Mouse (Mus musculus) limb, embryonic 13.5 days (tissue): ENCODE measurements at regions not wholly inside any gene's neighbourhood (a gene's known extent, or its start where the extent isn't known, plus 50 kb on each side); places are given as distances from the start of the nearest gene placed in this dataset.
A peak's percentile ranks its signal among the peaks of the same experiment; 100 is the strongest.

ENCODE experiments used
- ATAC-seq: fragments of 200-750 bp; cut with Nextera tagmentation; 2 replicates; pipeline ENCODE4 v1.8.0; 2017; ENCODE audit warnings: low read depth, moderate number of reproducible peaks, moderate TSS enrichment; ENCODE audit not compliant: low FRiP score
- H3K27ac ChIP-seq: fragments of 300-500 bp; sonication (generic); 2 replicates; pipeline ENCODE4 v1.5.1; 2015; ENCODE audit warnings: inconsistent platforms, mild to moderate bottlenecking, moderate library complexity
- H3K27me3 ChIP-seq: fragments of 300-500 bp; sonication (generic); 2 replicates; pipeline ENCODE4 v1.6.1; 2015; ENCODE audit warnings: mild to moderate bottlenecking, inconsistent platforms
- H3K36me3 ChIP-seq: fragments of 300-500 bp; sonication (generic); 2 replicates; pipeline ENCODE4 v1.6.1; 2015; ENCODE audit warnings: inconsistent platforms, mild to moderate bottlenecking, moderate library complexity
- H3K4me1 ChIP-seq: fragments of 300-500 bp; sonication (generic); 2 replicates; pipeline ENCODE4 v1.6.1; 2015; ENCODE audit warnings: inconsistent platforms
- H3K4me2 ChIP-seq: fragments of 300-500 bp; sonication (generic); replicated peaks from 2 replicates; pipeline ENCODE4 v1.6.1; 2015; ENCODE audit warnings: inconsistent platforms, mild to moderate bottlenecking, moderate library complexity
- H3K4me3 ChIP-seq: fragments of 300-500 bp; sonication (generic); 2 replicates; pipeline ENCODE4 v1.5.1; 2015; ENCODE audit warnings: moderate library complexity, mild to moderate bottlenecking, inconsistent platforms
- H3K9ac ChIP-seq: fragments of 300-500 bp; sonication (generic); 2 replicates; pipeline ENCODE4 v1.6.1; 2015; ENCODE audit warnings: mild to moderate bottlenecking, inconsistent platforms
- H3K9me3 ChIP-seq: fragments of 300-500 bp; sonication (generic); 2 replicates; pipeline ENCODE4 v1.6.1; 2016; ENCODE audit warnings: inconsistent platforms
- WGBS: fragments of 180-500 bp; shearing (Covaris S2); methylation state at CpG from one replicate; pipeline ENCODE4 v1.1.7; 2015; 5-methylcytosine and 5-hydroxymethylcytosine counted together

DNA sequence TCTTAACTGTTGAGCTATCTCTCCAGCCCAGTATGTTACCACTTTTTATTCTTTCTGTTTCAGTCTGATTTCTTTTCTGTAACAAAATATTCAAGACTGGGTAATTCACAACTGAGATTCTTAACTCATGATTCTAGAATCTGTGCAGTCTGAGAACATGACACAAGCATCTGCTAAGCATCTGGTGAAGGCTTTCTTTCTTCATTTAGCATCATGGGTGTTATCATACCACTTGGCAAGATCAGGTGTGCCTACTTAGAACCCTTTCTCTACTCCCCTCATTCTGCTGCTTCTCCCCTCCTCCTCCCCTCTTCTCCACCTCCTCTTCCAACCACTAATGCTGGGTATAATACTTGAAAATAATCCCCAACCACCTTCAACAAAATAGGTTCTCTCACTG lies 62.1 kb upstream of the Pfn2 start:
- Histone ChIP-seq H3K4me2 (no peak overlapping the region), H3K9me3 (no peaks in the 10 kb centered on the region), H3K27me3 (no peaks in the 10 kb centered on the region), H3K27ac (no peak overlapping the region), H3K4me3 (no peak overlapping the region), H3K9ac (no peak overlapping the region), H3K4me1 (peaks cover 9% of the 10 kb centered on the region; the same call in 1 of the 2 replicates), H3K36me3 (no peaks in the 10 kb centered on the region)
- no peak for ATAC-seq

DNA sequence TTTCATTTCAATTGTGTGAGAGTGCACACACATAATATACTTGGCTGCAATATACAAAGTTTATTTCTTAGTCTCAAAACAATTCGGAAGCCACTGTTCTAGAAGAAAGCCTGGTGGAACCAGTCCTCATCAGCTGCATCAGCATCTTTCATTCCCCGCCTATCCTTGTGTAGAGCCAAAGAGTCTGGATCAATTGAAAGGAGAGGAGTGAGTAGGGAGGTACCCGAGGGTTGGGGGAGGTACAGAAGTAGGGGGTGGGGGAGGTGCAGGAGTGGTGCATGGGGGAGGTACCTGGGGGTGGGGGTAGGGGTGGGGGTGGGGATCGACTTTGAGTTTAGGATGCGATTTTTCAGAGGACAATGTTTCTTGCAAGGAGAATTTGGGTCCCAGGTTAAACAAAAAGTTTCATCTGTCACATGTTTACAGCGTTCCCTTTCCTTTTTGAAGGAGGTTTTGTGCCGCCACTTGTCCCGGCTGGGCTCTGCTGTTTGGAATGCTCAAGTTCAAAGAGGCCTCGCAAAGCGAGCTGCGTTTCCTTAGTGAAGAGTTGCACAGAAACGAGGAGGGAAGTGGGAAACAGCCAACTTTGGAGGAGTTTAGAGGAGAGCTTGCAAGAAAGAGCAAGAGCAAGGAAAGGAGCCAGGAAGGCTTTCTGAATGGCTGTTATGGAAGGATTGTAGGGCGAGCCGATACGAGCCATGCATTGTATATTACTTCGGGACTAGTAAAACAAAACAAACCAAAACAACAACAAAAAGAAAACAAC lies 64.1 kb upstream of the Pfn2 start:
- H3K4me3 ChIP-seq: peak overlapping the region; percentile 29
- H3K4me1 ChIP-seq: peaks cover 9% of the 10 kb centered on the region; the same call in 1 of the 2 replicates
- ATAC-seq: no peak
- no peak overlapping the region for H3K27ac ChIP-seq
- no peak overlapping the region for H3K9ac ChIP-seq
- no peaks in the 10 kb centered on the region for H3K27me3 ChIP-seq
- 24% methylated on average over 16 of the region's 16 CpGs for WGBS
- H3K4me2 ChIP-seq: peak overlapping the region; percentile 56
- H3K36me3 ChIP-seq: no peaks in the 10 kb centered on the region
- H3K9me3 ChIP-seq: no peaks in the 10 kb centered on the region

DNA sequence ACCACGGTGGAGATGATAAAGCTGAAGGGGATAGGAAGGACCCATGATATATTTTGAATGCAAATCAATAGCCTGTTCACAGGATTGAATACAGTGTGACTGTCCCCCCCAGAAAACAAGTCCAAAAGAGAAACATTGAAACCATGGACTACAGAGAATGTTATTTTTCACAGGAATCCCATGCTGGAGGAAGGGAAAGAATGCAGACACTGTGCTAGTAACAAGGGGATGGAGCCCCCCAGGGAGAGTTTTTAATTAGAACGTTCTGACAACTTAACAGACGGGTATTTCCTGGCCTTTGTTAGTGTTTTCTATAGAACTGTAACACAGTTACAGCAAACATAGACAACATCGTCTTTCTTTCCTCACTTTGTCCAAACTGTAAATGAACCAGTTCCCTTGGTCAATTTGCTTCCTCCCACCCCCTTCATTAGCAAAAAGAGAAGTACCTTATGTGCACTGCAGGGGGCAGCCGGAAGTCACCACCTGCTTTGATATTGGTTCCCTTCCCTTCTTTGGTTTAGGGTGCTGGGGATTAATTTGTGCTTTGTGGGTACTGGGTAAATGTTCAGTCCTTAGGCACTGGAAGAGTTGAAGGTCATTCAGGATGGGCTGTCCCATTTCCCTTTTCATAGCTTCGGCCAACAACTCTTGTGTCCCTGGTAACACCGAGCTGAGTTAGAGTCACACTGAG lies 64.9 kb upstream of the Pfn2 start:
- 53% methylated on average over 7 of the region's 7 CpGs for WGBS
- ATAC-seq: no peak
- Histone ChIP-seq H3K4me2 (peak overlapping the region; percentile 56), H3K9ac (no peak overlapping the region), H3K4me3 (no peak overlapping the region), H3K36me3 (no peaks in the 10 kb centered on the region), H3K27ac (no peak overlapping the region), H3K27me3 (no peaks in the 10 kb centered on the region), H3K9me3 (no peaks in the 10 kb centered on the region), H3K4me1 (peaks cover 9% of the 10 kb centered on the region; the same call in 1 of the 2 replicates)

DNA sequence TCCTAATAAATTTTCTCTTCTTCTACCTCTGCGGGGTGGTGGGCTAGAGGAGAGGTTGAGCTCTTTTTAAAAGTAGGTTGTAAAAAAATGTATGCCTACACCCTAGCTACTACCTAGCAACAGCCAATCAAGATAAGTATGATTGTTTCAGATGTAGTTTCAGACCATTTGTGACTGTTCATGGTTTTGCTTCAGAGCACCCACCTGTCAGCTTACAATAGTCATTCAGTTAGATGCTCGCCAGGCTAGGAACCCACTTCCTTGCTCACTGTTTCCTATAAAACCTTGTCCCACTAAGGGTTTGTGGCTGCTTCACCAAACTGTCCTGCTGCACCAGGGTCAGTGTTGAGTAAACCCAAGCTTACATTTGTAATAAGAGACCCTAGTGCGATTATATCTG lies 66.8 kb upstream of the Pfn2 start:
- no peak overlapping the region for H3K27ac ChIP-seq

DNA sequence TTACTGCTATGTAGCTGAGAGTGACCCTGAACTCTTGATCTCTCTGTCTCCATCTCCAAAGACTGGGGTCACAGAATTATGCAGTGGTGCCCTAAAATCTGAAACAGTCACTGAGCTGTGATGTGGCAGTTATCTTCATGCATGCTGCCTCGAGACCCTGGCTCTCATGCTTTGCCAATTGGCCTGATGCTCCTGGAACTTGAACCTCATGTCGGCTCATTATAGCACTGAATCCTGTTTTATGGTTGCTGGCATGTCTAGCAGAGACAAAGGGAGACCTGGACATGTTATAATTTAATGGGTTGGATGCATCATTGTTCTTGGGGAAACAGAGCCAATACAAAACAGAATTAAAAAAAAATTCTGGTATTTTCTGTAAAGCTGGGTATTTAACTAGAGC lies 71.0 kb upstream of the Pfn2 start:
- H3K27me3 ChIP-seq: no peaks in the 10 kb centered on the region
- no peak overlapping the region for H3K4me2 ChIP-seq
- H3K27ac ChIP-seq: no peak overlapping the region
- H3K4me1 ChIP-seq: no peaks in the 10 kb centered on the region
- 57% methylated on average over 2 of the region's 2 CpGs for WGBS
- H3K9ac ChIP-seq: no peak overlapping the region
- no peaks in the 10 kb centered on the region for H3K9me3 ChIP-seq
- H3K36me3 ChIP-seq: no peaks in the 10 kb centered on the region
- H3K4me3 ChIP-seq: no peak overlapping the region
- no peak for ATAC-seq

More for the DNA sequence above, 66.8 kb upstream of the Pfn2 start:
- Histone ChIP-seq H3K27me3 (no peaks in the 10 kb centered on the region), H3K4me2 (no peak overlapping the region), H3K36me3 (no peaks in the 10 kb centered on the region), H3K4me3 (no peak overlapping the region), H3K9ac (no peak overlapping the region), H3K9me3 (no peaks in the 10 kb centered on the region), H3K4me1 (peaks cover 9% of the 10 kb centered on the region; the same call in 1 of the 2 replicates)
- ATAC-seq: no peak
- WGBS: 90% methylated on average over 3 of the region's 3 CpGs

DNA sequence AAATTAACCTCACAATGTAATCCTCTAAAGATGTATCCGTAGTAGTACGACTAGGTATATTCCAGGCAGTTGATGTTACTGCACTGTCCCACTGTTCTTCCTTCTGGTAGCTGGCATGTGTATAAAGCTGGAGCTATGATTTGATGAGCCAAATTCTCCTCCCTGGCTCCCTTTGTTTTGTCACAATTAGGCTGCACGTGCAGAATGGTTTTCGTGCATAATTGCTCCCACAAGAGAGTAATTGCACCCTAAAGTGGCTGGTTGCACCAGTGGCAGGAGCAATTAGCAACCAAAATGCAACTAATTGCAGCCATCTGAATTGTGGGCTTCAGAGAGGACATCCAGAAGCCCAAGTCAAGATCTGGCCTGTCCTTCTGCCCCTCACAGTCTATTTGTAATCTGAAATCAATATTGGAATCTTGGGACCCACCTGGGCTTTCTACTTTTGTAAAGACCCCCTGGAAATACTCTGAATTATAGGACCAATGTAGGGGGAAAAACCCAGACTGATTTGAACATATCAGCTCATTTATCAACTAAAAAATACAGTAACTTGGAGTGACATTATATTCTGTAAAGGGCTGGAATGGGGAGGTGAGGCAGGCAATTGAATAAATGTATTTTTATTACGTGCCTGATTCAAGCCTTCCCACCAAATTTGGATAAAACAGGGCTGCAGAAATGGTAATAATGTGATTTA lies 71.7 kb upstream of the Pfn2 start:
- 54% methylated on average over 5 of the region's 5 CpGs for WGBS
- Histone ChIP-seq H3K4me3 (no peak overlapping the region), H3K36me3 (no peaks in the 10 kb centered on the region), H3K9me3 (no peaks in the 10 kb centered on the region), H3K27ac (no peak overlapping the region), H3K27me3 (no peaks in the 10 kb centered on the region), H3K4me1 (no peaks in the 10 kb centered on the region), H3K9ac (no peak overlapping the region), H3K4me2 (no peak overlapping the region)
- no peak for ATAC-seq

DNA sequence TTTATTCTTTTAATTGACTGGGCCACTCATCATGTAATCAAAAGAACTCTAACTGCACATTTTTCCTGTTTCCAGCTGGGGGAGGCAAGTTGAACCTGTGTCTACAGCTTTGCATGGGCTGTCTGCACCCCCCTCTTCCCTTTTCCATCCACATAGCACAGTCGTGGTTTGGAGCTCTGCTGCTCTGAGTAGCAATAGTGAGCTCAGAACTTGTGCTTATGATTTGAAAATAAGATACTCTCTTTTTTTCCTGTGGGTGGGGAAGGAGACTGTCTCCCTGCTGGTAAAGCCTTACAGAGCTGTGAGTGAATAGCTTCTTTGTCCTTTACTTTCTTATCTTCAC lies 72.2 kb upstream of the Pfn2 start:
- H3K4me1 ChIP-seq: no peaks in the 10 kb centered on the region
- ATAC-seq: no peak
- no peak overlapping the region for H3K4me3 ChIP-seq
- H3K9me3 ChIP-seq: no peaks in the 10 kb centered on the region
- no peak overlapping the region for H3K27ac ChIP-seq
- no peak overlapping the region for H3K4me2 ChIP-seq
- no peak overlapping the region for H3K9ac ChIP-seq
- H3K36me3 ChIP-seq: no peaks in the 10 kb centered on the region
- WGBS: 25% methylated on average over 1 of the region's 1 CpGs
- no peaks in the 10 kb centered on the region for H3K27me3 ChIP-seq

DNA sequence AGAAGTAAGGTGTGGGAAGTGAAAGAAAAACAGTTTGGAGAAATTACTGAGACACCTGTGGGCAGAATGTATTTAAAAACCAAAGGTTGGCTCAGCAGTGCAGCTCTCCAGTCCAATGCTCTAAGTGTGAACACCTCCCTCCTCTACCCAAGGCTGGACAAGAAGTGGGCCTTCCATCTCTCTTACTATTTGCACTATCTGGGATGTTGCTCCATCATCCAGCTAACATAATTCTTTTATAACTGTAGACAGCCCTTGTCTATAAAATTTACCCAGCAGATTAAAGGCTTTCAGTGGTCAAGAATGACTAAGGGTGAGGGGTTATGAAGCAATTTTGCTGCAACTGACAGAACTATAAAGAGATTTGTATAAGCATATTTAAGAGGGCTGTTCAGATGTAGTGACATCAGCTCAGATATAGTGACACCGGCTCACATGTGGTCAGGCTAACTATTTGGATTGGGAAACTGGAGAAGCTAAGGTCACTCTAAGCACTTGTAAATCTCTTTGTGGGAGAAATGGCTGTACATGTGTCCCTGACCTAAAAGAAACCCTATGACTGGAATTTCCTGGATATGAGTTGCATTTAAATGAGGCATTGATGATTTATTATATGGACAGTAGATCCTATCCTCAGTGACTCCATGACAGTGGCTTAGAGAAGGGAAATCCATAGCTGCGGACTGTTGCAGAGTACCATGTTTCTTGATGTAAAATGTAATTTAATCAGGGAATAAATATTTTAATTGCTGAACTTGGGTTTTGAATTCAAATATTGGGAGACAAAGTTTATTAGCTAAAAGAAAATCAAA lies 73.4 kb upstream of the Pfn2 start:
- no peak for ATAC-seq
- H3K27me3 ChIP-seq: no peaks in the 10 kb centered on the region
- no peak overlapping the region for H3K9ac ChIP-seq
- no peak overlapping the region for H3K27ac ChIP-seq
- no peaks in the 10 kb centered on the region for H3K9me3 ChIP-seq
- 86% methylated on average over 2 of the region's 2 CpGs for WGBS
- no peaks in the 10 kb centered on the region for H3K4me1 ChIP-seq
- no peak overlapping the region for H3K4me3 ChIP-seq
- H3K4me2 ChIP-seq: no peak overlapping the region
- no peaks in the 10 kb centered on the region for H3K36me3 ChIP-seq

DNA sequence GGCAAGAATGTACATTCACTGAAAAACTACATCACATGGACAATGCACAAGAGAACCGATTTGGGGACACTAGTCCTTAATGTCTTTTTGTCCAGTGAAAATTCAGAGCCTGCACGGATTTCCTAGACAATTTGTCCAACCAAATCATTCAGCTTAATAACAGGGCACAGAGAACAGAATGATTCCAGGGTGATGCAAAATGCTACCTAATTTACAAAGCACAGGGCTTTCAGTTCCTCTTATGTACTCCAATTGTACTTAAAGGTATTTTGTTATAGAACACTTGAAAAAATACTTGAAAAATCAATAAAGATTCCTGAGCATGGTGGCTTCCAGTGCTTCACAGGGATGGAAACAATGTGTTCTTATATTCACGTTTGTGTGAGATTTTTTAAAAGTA lies 75.2 kb upstream of the Pfn2 start:
- H3K36me3 ChIP-seq: no peaks in the 10 kb centered on the region
- WGBS: 74% methylated on average over 3 of the region's 3 CpGs

DNA sequence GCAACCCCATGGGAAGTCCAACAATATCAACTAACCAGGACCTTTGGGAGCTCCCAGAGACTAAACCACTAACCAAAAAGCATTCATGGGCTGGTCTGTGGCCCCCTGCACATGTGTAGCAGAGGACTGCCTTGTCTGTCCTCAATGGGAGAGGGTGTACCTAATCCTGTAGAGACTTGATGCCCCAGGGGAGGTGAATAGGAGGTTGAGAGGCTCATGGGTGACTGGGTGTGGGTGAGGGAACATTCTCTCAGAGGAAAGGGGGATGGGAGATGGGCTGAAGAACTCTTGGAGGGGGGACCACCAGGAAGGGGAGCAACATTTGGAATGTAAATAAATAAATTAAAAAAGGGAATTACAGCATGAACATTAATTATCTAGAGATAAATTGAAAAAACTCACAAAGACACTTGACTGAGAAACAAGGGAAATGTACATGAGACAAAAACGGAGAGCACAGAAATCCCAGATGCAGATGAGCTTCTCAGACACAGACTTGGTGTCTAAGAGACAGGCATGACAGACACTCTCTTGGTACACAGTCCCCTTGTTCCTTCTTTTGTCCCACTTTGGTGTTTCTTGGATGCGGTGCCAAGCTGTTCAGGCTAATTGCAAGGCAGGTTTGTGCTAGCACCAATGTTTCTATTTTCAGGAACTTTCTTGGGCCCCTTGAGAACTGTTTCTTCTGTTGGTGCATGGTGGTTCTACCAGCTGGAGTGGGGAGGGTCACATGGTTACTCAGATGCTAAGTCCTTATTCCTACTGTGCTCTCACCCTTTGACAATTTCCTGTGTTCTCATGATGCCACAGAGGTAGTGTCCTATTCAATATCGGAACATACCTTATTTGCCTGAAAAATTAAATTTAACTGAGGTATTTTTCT lies 85.0 kb upstream of the Pfn2 start:
- no peak for ATAC-seq
- 86% methylated on average over 3 of the region's 3 CpGs for WGBS

More for the DNA sequence above, 75.2 kb upstream of the Pfn2 start:
- H3K4me2 ChIP-seq: no peak overlapping the region
- no peaks in the 10 kb centered on the region for H3K9me3 ChIP-seq
- H3K9ac ChIP-seq: no peak overlapping the region
- no peaks in the 10 kb centered on the region for H3K4me1 ChIP-seq
- no peak overlapping the region for H3K4me3 ChIP-seq
- H3K27ac ChIP-seq: no peak overlapping the region
- ATAC-seq: no peak
- no peaks in the 10 kb centered on the region for H3K27me3 ChIP-seq

DNA sequence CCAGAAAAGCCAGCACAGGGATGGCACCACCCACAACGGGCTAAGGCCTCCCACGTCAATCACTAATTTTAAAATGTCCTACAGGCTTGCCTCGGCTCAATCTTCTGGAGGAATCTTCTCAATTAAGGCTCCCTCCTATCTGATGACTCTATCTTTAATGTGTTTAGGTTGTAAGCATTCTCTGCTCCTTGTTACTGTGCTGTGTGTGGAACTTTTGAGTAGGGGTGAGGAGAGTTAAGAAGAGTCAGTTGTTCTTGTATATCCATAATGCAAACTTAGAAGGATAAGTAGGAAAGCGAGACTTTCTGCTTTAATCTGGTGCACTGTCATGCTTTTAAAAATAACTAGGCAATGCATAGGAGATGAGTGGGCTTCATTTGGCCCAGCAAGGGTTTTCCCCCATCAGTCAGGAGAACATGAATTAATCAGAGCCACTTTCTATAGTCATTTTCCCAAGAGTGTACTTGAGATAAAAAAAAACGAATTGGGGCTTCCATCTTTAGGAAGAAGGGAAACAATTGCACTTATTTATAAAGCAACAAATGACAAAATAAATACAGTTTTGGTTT lies 87.2 kb upstream of the Pfn2 start:
- Histone ChIP-seq H3K9me3 (no peaks in the 10 kb centered on the region), H3K27me3 (no peaks in the 10 kb centered on the region)
- 65% methylated on average over 5 of the region's 5 CpGs for WGBS

More for the DNA sequence above, 85.0 kb upstream of the Pfn2 start:
- no peak overlapping the region for H3K4me3 ChIP-seq
- H3K36me3 ChIP-seq: no peaks in the 10 kb centered on the region
- H3K4me1 ChIP-seq: no peaks in the 10 kb centered on the region
- H3K27me3 ChIP-seq: no peaks in the 10 kb centered on the region
- no peak overlapping the region for H3K4me2 ChIP-seq
- H3K27ac ChIP-seq: no peak overlapping the region
- no peak overlapping the region for H3K9ac ChIP-seq
- no peaks in the 10 kb centered on the region for H3K9me3 ChIP-seq

More for the DNA sequence above, 87.2 kb upstream of the Pfn2 start:
- Histone ChIP-seq H3K4me3 (no peak overlapping the region), H3K27ac (no peak overlapping the region), H3K4me1 (no peaks in the 10 kb centered on the region), H3K36me3 (no peaks in the 10 kb centered on the region), H3K4me2 (no peak overlapping the region), H3K9ac (no peak overlapping the region)
- no peak for ATAC-seq
